Mouse (Mus musculus): ENCODE data around the gene Lrrc73.

Lrrc73 gene

GRCm38 (mm10) chr17:46258279-46259053 lies 5.1 kb downstream of the Lrrc73 start:
- ATAC-seq (ENCODE audit: insufficient number of reproducible peaks, low FRiP score, low TSS enrichment): no peak

GRCm38 (mm10) chr17:46259675-46260074 lies 6.3 kb downstream of the Lrrc73 start:
- ATAC-seq (ENCODE audit: insufficient number of reproducible peaks, low FRiP score, low TSS enrichment): no peak

- ATAC-seq (ENCODE audit: insufficient number of reproducible peaks, low FRiP score, low TSS enrichment): no peak
These were observed 8.9 kb downstream of the Lrrc73 start for GRCm38 (mm10) chr17:46262201-46262694.

- no peak for ATAC-seq (ENCODE audit: insufficient number of reproducible peaks, low FRiP score, low TSS enrichment)
These were observed 12.2 kb downstream of the Lrrc73 start for GRCm38 (mm10) chr17:46265502-46265901.

GRCm38 (mm10) chr17:46265918-46266618 lies 12.7 kb downstream of the Lrrc73 start:
- ATAC-seq (ENCODE audit: insufficient number of reproducible peaks, low FRiP score, low TSS enrichment): peak; percentile 72

GRCm38 (mm10) chr17:46266986-46267385 lies 13.7 kb downstream of the Lrrc73 start:
- ATAC-seq (ENCODE audit: insufficient number of reproducible peaks, low FRiP score, low TSS enrichment): no peak

GRCm38 (mm10) chr17:46267511-46267910 lies 14.2 kb downstream of the Lrrc73 start:
- ATAC-seq (ENCODE audit: insufficient number of reproducible peaks, low FRiP score, low TSS enrichment): no peak

- no peak for ATAC-seq (ENCODE audit: insufficient number of reproducible peaks, low FRiP score, low TSS enrichment)
These were observed 14.8 kb downstream of the Lrrc73 start for GRCm38 (mm10) chr17:46268026-46268720.

- ATAC-seq (ENCODE audit: insufficient number of reproducible peaks, low FRiP score, low TSS enrichment): no peak
These were observed 16.6 kb downstream of the Lrrc73 start for GRCm38 (mm10) chr17:46269771-46270534.

- no peak for ATAC-seq (ENCODE audit: insufficient number of reproducible peaks, low FRiP score, low TSS enrichment)
These were observed 18.7 kb downstream of the Lrrc73 start for GRCm38 (mm10) chr17:46272058-46272457.

GRCm38 (mm10) chr17:46272675-46273074 lies 19.3 kb downstream of the Lrrc73 start:
- no peak for ATAC-seq (ENCODE audit: insufficient number of reproducible peaks, low FRiP score, low TSS enrichment)

GRCm38 (mm10) chr17:46273803-46274236 lies 20.5 kb downstream of the Lrrc73 start:
- ATAC-seq (ENCODE audit: insufficient number of reproducible peaks, low FRiP score, low TSS enrichment): no peak

GRCm38 (mm10) chr17:46274465-46274864 lies 21.1 kb downstream of the Lrrc73 start:
- ATAC-seq (ENCODE audit: insufficient number of reproducible peaks, low FRiP score, low TSS enrichment): no peak

GRCm38 (mm10) chr17:46275034-46275433 lies 21.7 kb downstream of the Lrrc73 start:
- no peak for ATAC-seq (ENCODE audit: insufficient number of reproducible peaks, low FRiP score, low TSS enrichment)

- ATAC-seq (ENCODE audit: insufficient number of reproducible peaks, low FRiP score, low TSS enrichment): no peak
These were observed 22.2 kb downstream of the Lrrc73 start for GRCm38 (mm10) chr17:46275506-46275905.

- no peak for ATAC-seq (ENCODE audit: insufficient number of reproducible peaks, low FRiP score, low TSS enrichment)
These were observed 24.3 kb downstream of the Lrrc73 start for GRCm38 (mm10) chr17:46277586-46277985.

- ATAC-seq (ENCODE audit: insufficient number of reproducible peaks, low FRiP score, low TSS enrichment): no peak
These were observed 24.9 kb downstream of the Lrrc73 start for GRCm38 (mm10) chr17:46278011-46278765.

- ATAC-seq (ENCODE audit: insufficient number of reproducible peaks, low FRiP score, low TSS enrichment): peak; percentile 82
These were observed 29.3 kb downstream of the Lrrc73 start, which contains the start of gene Tjap1 for GRCm38 (mm10) chr17:46282483-46283123. Tjap1 (minus strand) TSS chr17:46283026.

GRCm38 (mm10) chr17:46283140-46283539 lies 29.8 kb downstream of the Lrrc73 start:
- ATAC-seq (ENCODE audit: insufficient number of reproducible peaks, low FRiP score, low TSS enrichment): no peak

Measured in cerebellum, adult (tissue).